Mouse (Mus musculus): ENCODE measurements at regions not wholly inside any gene's neighbourhood (a gene's known extent, or its start where the extent isn't known, plus 50 kb on each side); places are given as distances from the start of the nearest gene placed in this dataset.

- DNase-seq (ENCODE audit: low read depth, low spot score): no peak
Measured at GRCm38 (mm10) chr3:133846301-133846700, 301.4 kb upstream of the Tet2 start.

DNA sequence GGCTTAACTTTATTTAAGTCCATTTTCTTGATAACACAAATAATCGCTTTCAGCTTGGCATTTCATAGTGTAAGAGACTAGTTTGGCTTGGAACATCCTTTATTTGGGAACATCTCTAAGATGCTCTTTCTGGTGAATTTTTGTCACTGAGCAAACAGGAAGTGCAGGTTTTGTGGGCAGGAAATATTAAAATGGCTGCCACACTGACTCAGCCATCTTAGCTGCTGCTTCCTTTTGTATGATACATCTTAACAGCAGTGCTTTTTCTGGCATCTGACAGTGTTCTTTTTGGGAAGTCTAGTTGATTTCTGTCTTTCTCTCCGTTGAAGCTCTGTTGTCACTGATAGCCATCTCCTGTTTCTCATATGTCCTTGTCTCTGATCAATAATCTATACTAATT, 329.4 kb upstream of the Tet2 start:
- no peak for DNase-seq (ENCODE audit: low read depth, low spot score)

GRCm38 (mm10) chr3:133876439-133877072, 331.6 kb upstream of the Tet2 start:
- DNase-seq (ENCODE audit: low read depth, low spot score): peak; percentile 68

GRCm38 (mm10) chr3:133877310-133877709, 332.4 kb upstream of the Tet2 start:
- DNase-seq (ENCODE audit: low read depth, low spot score): no peak

DNA sequence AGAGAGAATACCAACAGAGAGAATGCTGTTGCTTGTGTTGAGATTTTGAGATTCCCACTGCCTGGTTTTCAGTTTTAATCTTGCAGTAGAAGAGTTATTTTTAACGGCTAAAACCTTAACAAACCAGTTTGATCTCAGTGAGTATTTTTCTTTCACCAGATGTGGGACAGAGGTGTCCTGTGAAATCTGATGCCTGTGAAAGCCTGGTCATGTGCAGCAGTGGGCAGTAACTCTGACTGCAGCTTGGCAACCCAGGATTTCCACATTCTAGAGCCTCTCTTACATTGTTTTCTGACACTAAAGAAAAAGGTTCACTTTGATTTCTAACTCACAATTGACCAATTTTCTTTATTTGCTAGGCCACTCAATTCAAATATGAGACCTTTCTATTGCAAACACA, 335.7 kb upstream of the Tet2 start:
- no peak for DNase-seq (ENCODE audit: low read depth, low spot score)

GRCm38 (mm10) chr3:133901931-133902330, 334.4 kb upstream of the Cxxc4 start:
- no peak for DNase-seq (ENCODE audit: low read depth, low spot score)

- DNase-seq (ENCODE audit: low read depth, low spot score): no peak
Measured at GRCm38 (mm10) chr3:133922200-133922599, 314.1 kb upstream of the Cxxc4 start.

DNA sequence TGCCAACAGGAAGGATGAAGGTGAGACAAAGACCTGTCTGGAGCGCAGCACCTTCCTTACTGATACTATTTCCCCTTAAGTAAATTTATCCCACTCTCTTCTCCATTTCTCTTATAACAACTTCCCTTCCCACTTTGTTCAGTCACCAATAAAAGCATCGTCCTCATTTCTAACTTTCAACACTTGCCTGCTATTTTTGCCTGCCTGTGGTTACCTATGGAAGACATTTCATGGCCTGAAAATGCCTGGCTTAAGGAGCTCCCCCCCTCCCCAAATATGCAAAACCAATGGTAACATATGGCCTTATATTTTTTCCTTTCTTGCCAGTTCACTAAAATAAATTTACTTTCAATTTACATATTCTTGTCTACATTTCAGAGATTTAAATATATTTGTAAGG, 271.0 kb upstream of the Cxxc4 start:
- DNase-seq (ENCODE audit: low read depth, low spot score): no peak

- no peak for DNase-seq (ENCODE audit: low read depth, low spot score)
Measured at GRCm38 (mm10) chr3:133968176-133968575, 268.1 kb upstream of the Cxxc4 start.

DNA sequence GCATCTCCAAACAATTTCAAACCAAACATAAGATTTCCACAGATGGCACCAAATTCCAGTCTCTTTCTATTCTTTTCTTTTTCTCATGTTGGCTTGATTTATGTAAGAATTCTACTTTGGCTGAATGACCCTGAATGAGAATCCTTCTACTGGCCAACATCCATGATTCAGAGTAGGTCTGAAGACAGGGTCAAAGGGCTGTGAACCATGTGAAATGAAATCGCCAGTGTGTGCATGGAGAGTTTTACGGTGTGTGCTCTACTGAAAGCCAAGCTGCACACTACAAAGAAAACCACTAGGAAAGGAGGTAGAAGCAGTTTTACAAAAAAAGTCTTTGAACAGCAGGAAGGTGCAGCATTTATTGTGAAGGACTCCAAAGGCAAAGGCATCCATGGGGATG, 263.5 kb upstream of the Cxxc4 start:
- no peak for DNase-seq (ENCODE audit: low read depth, low spot score)

DNA sequence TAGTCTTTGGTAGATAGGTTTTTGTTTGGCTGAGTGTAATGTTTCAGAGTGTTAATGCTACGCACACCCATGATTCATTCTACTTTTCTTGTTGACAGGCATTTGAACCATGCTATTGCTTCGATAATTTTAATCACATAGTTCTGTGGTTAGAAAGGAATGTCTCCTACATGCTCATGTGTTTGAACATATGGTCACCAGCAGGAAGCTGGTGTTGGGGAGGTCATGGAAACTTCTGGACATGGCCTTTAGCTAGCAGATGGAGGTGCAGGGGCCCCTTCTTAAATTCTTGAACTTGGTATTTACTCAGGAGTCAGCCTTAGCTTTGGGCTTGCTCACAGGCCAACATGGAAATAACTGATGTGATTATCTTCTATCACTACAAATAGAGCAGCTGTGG, 248.6 kb upstream of the Cxxc4 start:
- no peak for DNase-seq (ENCODE audit: low read depth, low spot score)

GRCm38 (mm10) chr3:133993971-133994370, 242.3 kb upstream of the Cxxc4 start:
- no peak for DNase-seq (ENCODE audit: low read depth, low spot score)

GRCm38 (mm10) chr3:133999965-134000364, 236.3 kb upstream of the Cxxc4 start:
- DNase-seq (ENCODE audit: low read depth, low spot score): no peak

GRCm38 (mm10) chr3:134000595-134000994, 235.7 kb upstream of the Cxxc4 start:
- DNase-seq (ENCODE audit: low read depth, low spot score): no peak

DNA sequence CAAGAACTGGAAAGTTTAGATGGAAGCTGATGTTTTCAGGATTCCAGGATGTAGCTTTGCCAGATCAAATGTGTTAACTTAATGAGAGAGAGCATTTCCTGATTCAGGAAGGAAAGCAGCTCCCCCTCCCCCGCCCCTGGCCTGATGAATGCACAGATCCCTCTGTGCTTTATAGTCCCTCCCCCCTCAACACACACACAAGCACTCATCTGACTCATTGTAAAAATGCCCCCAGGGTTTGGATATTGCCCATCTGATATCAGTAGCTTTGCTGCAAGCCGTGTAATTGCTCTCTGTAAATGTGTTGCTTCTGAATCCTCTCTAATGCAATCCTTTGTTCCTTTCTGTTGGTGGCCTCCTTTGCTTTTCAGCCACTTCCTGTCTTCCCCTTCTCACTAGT, 221.5 kb upstream of the Cxxc4 start:
- DNase-seq (ENCODE audit: low read depth, low spot score): no peak

GRCm38 (mm10) chr3:134015412-134015811, 220.9 kb upstream of the Cxxc4 start:
- DNase-seq (ENCODE audit: low read depth, low spot score): no peak

- DNase-seq (ENCODE audit: low read depth, low spot score): no peak
Measured at GRCm38 (mm10) chr3:134033862-134034261, 202.4 kb upstream of the Cxxc4 start.

DNA sequence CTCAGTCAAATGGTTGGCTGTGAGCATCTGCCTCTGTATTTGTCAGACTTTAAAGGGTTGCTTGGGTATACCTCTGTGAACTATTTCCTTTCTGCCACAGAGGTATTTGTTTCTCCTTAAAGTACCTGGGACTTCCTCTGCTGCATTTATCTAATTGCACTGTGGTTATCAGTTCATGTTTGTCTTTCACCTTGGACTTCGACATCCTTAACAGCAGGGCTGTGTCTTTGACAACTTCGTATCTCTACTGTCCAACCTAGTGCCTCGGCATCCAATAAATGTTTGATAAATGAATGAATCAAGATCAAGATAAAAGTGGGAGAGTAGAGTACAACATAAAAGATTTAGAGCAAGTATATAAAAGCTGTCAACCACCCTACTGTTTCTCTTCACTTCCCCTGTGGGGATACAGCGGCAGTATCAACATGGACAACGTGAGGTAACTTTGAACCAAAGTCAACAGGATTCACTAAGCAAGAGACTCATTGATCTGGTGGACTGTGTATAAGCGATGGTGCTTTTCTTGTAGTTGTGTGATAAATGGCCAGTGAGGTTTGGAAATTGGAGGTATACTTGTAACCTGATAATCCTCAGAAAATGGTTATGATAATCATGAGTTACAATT, 199.9 kb upstream of the Cxxc4 start:
- DNase-seq (ENCODE audit: low read depth, low spot score): no peak

GRCm38 (mm10) chr3:134050649-134051048, 185.6 kb upstream of the Cxxc4 start:
- DNase-seq (ENCODE audit: low read depth, low spot score): no peak

DNA sequence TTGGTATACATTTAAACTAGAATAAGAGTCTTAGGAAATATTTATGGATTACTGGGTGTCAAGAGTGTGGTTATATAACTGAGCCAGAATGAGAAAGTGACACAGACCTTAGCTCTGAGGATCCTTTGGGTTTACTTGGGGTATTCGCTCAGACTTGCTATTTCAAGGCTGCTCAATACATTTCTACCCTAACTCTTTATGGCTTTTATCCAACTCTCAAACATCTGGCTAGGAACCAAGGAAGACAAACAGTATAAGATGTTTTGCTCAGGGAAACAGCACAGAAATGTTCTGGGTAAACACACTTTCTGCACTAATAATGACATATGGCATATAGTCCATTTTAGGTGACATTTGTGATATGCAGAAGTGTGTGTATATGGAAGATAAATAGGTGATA, 153.8 kb upstream of the Cxxc4 start:
- DNase-seq (ENCODE audit: low read depth, low spot score): no peak

GRCm38 (mm10) chr3:134099471-134100125, 136.7 kb upstream of the Cxxc4 start:
- DNase-seq (ENCODE audit: low read depth, low spot score): peak; percentile 4

DNA sequence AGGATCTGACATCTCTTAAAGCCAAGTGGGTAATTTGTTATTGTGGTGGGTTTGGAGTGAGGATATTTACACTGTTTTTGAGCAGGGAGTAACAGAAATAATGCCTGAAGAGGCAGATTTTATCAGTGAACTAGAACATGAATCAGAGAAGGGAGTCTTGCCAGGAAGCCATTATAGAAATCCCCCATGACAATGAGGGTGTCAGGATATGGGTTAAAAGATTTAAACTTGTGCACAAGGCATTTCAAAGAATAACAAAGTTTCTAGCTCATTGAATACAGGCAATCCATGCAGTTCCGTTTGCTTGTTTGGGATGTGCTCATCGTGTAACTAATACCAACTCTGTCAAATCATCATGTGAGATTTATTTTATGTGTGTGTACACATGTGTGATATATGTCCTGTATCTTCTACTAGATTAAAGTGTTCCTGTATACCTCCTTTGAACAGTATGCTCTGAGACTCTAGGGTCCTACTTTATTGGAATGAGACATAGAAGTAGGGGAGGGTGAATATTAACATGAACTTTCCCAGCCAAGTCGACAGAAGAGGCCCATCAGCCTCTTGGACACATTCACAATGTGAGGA, 134.0 kb upstream of the Cxxc4 start:
- no peak for DNase-seq (ENCODE audit: low read depth, low spot score)

GRCm38 (mm10) chr3:134104625-134105024, 131.7 kb upstream of the Cxxc4 start:
- DNase-seq (ENCODE audit: low read depth, low spot score): no peak
